Mouse (Mus musculus) liver, embryonic 12.5 days (tissue): ENCODE data around the gene Gm3880. TPM values are rescaled to one million over a fixed set of nuclear protein-coding genes. Genes with fewer than 3 reads are reported as not detected.
"Not testable (repeated sequence)": the region's sequence is repeated elsewhere in the genome, so short reads cannot be mapped to it uniquely, and the experiment has no call there.

Experiments used
- ATAC-seq: fragments of 200-750 bp; cut with Nextera tagmentation; 2 replicates; pipeline ENCODE4 v1.8.0; 2017; ENCODE audit warnings: moderate number of reproducible peaks, mild to moderate bottlenecking, moderate library complexity
- H3K27ac ChIP-seq: fragments of 300-500 bp; sonication (generic); 2 replicates; pipeline ENCODE4 v1.5.1; 2016; ENCODE audit warnings: mild to moderate bottlenecking
- H3K27me3 ChIP-seq: fragments of 300-500 bp; sonication (generic); replicated peaks from 2 replicates; pipeline ENCODE4 v1.6.1; 2016; ENCODE audit warnings: mild to moderate bottlenecking, moderate library complexity
- H3K36me3 ChIP-seq: fragments of 300-500 bp; sonication (generic); 2 replicates; pipeline ENCODE4 v1.6.1; 2016; ENCODE audit warnings: mild to moderate bottlenecking, moderate library complexity
- H3K4me1 ChIP-seq: fragments of 300-500 bp; sonication (generic); 2 replicates; pipeline ENCODE4 v1.6.1; 2016
- H3K4me2 ChIP-seq: fragments of 300-500 bp; sonication (generic); 2 replicates; pipeline ENCODE4 v1.6.1; 2016; ENCODE audit warnings: mild to moderate bottlenecking, moderate library complexity
- H3K4me3 ChIP-seq: fragments of 300-500 bp; sonication (generic); 2 replicates; pipeline ENCODE4 v1.5.1; 2016; ENCODE audit warnings: mild to moderate bottlenecking, moderate library complexity
- H3K9ac ChIP-seq: fragments of 300-500 bp; sonication (generic); 2 replicates; pipeline ENCODE4 v1.6.1; 2016; ENCODE audit warnings: mild to moderate bottlenecking, moderate library complexity
- H3K9me3 ChIP-seq: fragments of 300-500 bp; sonication (generic); replicated peaks from 2 replicates; pipeline ENCODE4 v1.6.1; 2016; ENCODE audit warnings: mild to moderate bottlenecking, moderate library complexity
- WGBS: fragments of 180-500 bp; shearing (Covaris S2); methylation state at CpG from one replicate; pipeline ENCODE4 v1.1.7; 2016; ENCODE audit not compliant: insufficient replicate concordance; 5-methylcytosine and 5-hydroxymethylcytosine counted together
- polyA plus RNA-seq: library from polyadenylated mRNA; unstranded; fragments of >200 nt; fragmentation: Nextera tagmentation; extraction: Ambion mirVana; gene quantifications from 2 replicates; pipeline ENCODE4 v1.2.1, GENCODE M21; 2016

The Gm3880 gene
- not detected in 2 replicates for polyA plus RNA-seq

DNA sequence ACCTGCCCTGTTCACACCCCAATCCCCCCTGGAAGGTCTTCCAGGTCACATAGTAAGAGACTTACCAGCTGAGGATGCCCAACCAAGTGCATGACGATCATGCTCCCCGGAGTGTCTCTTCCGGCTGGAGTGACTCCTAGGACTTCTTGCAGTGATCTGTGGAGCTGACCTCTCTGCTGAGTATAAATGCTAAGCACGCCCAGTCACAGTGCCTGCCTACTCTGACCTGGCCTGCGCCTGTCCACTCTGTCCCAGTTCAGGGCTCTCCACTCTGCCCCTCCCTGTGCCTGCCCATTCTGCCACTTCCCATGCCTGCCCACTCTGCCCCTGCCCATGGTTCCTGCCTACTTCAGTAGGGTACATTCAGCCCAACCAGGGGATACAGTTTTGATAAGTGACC is at the start of gene Gm3880:
Gene Gm3880, minus strand, starts transcription at position 101 of the 400 bp plus-strand sequence.
- not testable (repeated sequence) for H3K27me3 ChIP-seq, H3K4me3 ChIP-seq, H3K27ac ChIP-seq, H3K9ac ChIP-seq, ATAC-seq, H3K36me3 ChIP-seq, H3K9me3 ChIP-seq, H3K4me1 ChIP-seq, H3K4me2 ChIP-seq
- WGBS, result 75% methylated on average over 5 of the region's 5 CpGs

DNA sequence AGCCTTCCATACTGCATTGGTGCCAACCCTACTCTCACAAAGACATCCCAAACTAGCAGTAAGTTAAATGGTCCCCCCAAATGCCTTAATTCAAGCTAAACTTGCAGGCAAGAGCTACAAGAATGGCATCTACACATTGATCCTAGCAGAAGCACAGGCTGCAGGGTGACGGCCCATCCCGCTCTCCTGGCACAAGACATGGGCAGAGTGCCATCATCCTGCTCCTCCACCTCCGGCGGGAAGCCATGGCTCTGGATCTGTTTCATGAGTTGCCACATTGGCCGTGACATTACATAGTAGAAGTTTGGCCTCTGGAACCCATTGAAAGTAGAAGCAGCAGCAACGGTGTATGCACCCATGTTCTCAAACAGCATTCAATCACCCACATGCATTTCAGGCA is 37.5 kb upstream of the Gm3880 start:
- H3K9me3 ChIP-seq, H3K4me1 ChIP-seq, H3K36me3 ChIP-seq, H3K4me3 ChIP-seq, H3K9ac ChIP-seq, H3K27me3 ChIP-seq, H3K27ac ChIP-seq, ATAC-seq, H3K4me2 ChIP-seq: not testable (repeated sequence)
- 79% methylated on average over 6 of the region's 6 CpGs for WGBS

- ATAC-seq, H3K27me3 ChIP-seq, H3K4me1 ChIP-seq, H3K4me2 ChIP-seq, H3K4me3 ChIP-seq, H3K27ac ChIP-seq, H3K9ac ChIP-seq, H3K9me3 ChIP-seq, H3K36me3 ChIP-seq: not testable (repeated sequence)
- WGBS, result 69% methylated on average over 8 of the region's 10 CpGs
Measured at GRCm38 (mm10) chrX:102707535-102707934, 20.8 kb upstream of the Gm3880 start, which contains the start of the genes Gm9112 and Dmrtc1b. TSS of gene Gm9112 (minus strand) at chrX:102707635. TSS of gene Dmrtc1b (plus strand) at chrX:102707865.

GRCm38 (mm10) chrX:102700636-102701035 is 13.9 kb upstream of the Gm3880 start:
- not testable (repeated sequence) for H3K4me2 ChIP-seq, ATAC-seq, H3K27ac ChIP-seq, H3K9ac ChIP-seq, H3K4me3 ChIP-seq, H3K4me1 ChIP-seq, H3K27me3 ChIP-seq, H3K36me3 ChIP-seq, H3K9me3 ChIP-seq
- WGBS, result 53% methylated on average over 3 of the region's 3 CpGs

DNA sequence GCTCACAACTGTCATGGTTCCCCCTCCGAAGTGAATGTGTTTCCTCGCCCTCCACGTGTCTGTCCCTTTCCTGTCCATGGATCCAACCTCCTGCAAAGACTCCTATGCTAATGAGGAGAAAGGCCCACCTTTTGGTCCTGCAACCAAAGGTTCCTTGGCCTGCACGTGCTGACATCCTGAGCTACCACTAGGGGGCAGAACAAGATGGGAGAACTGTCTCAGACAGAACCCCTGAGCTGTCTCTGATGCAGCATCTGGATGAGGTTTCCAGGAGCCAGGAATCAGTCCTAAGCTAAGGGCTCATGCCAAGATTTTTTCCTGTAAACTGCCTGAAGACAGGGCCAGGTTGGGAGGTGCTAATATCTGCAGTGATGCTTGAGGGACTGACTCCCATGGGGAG is 2.5 kb upstream of the Gm3880 start:
- 11% methylated on average over 4 of the region's 4 CpGs for WGBS
- H3K36me3 ChIP-seq, H3K27ac ChIP-seq, H3K4me2 ChIP-seq, H3K27me3 ChIP-seq, H3K9me3 ChIP-seq, H3K4me3 ChIP-seq, H3K4me1 ChIP-seq, ATAC-seq, H3K9ac ChIP-seq: not testable (repeated sequence)

DNA sequence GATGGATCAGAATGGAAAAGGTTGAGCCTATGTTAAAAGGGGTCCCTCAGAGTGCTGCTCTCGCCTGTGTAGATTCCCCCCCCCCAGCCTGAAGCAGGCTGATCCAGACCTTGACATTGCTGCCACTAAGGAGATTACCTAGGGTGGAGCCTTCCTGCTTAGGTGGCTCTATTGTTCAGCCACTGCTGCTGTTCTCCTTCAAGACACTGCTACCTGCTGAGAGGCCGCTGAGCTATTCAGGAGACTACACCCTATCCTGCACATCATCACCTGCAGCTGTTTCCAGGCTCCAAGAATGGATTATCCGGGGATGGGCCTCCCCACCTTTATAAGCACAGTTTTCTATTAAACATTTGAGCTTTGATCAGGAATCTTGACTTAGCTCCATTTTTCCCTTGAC is 2.1 kb downstream of the Gm3880 start:
- not testable (repeated sequence) for H3K27me3 ChIP-seq, H3K27ac ChIP-seq, H3K4me2 ChIP-seq, H3K4me1 ChIP-seq, H3K4me3 ChIP-seq, H3K9ac ChIP-seq, H3K36me3 ChIP-seq, ATAC-seq, H3K9me3 ChIP-seq
- WGBS, result 37% methylated on average over 3 of the region's 3 CpGs

GRCm38 (mm10) chrX:102666641-102667040 is 20.1 kb downstream of the Gm3880 start:
- Histone ChIP-seq H3K9me3 (no peaks in the 10 kb centered on the region), H3K4me1 (no peaks in the 10 kb centered on the region), H3K9ac (no peak overlapping the region), H3K27me3 (0 out of 2 replicates have a peak, but pooled peaks cover 9% of the 10 kb centered on the region), H3K4me2 (no peak overlapping the region), H3K36me3 (no peaks in the 10 kb centered on the region), H3K4me3 (no peak overlapping the region), H3K27ac (no peak overlapping the region)
- 59% methylated on average over 2 of the region's 2 CpGs for WGBS
- no peak for ATAC-seq

GRCm38 (mm10) chrX:102660712-102661111 is 26.1 kb downstream of the Gm3880 start:
- Histone ChIP-seq H3K36me3 (no peaks in the 10 kb centered on the region), H3K9me3 (no peaks in the 10 kb centered on the region), H3K27me3 (no peaks in the 10 kb centered on the region), H3K4me3 (no peak overlapping the region), H3K4me1 (no peaks in the 10 kb centered on the region), H3K4me2 (no peak overlapping the region), H3K9ac (no peak overlapping the region), H3K27ac (no peak overlapping the region)
- 11% methylated on average over 3 of the region's 3 CpGs for WGBS
- ATAC-seq, result no peak

GRCm38 (mm10) chrX:102645691-102646090 is 41.1 kb downstream of the Gm3880 start:
- H3K4me3 ChIP-seq, result no peak overlapping the region
- ATAC-seq, result no peak
- H3K4me1 ChIP-seq, result no peaks in the 10 kb centered on the region
- peaks cover 29% of the 10 kb centered on the region for H3K27me3 ChIP-seq
- no peak overlapping the region for H3K27ac ChIP-seq
- 83% methylated on average over 1 of the region's 1 CpGs for WGBS
- no peak overlapping the region for H3K9ac ChIP-seq
- no peaks in the 10 kb centered on the region for H3K36me3 ChIP-seq
- H3K9me3 ChIP-seq, result no peaks in the 10 kb centered on the region
- H3K4me2 ChIP-seq, result no peak overlapping the region

GRCm38 (mm10) chrX:102645146-102645545 is 41.6 kb downstream of the Gm3880 start:
- Histone ChIP-seq H3K4me1 (no peaks in the 10 kb centered on the region), H3K36me3 (no peaks in the 10 kb centered on the region), H3K9ac (no peak overlapping the region), H3K9me3 (no peaks in the 10 kb centered on the region), H3K27me3 (peaks cover 29% of the 10 kb centered on the region), H3K27ac (no peak overlapping the region), H3K4me3 (peak overlapping the region; percentile 59; the same call in 1 of the 2 replicates), H3K4me2 (peak overlapping the region; percentile 71)
- no peak for ATAC-seq
- 46% methylated on average over 6 of the region's 6 CpGs for WGBS

- H3K27me3 ChIP-seq, result peaks cover 29% of the 10 kb centered on the region
- WGBS, result 11% methylated on average over 8 of the region's 8 CpGs
- peak overlapping the region; percentile 71 for H3K4me2 ChIP-seq
- no peaks in the 10 kb centered on the region for H3K4me1 ChIP-seq
- no peaks in the 10 kb centered on the region for H3K36me3 ChIP-seq
- peak overlapping the region; percentile 59 for H3K4me3 ChIP-seq
- no peak overlapping the region; the same call in 1 of the 2 replicates for H3K9ac ChIP-seq
- no peaks in the 10 kb centered on the region for H3K9me3 ChIP-seq
- H3K27ac ChIP-seq, result no peak overlapping the region
- ATAC-seq, result peak; percentile 54; the same call in 1 of the 2 replicates
Measured at GRCm38 (mm10) chrX:102644573-102644951, 42.2 kb downstream of the Gm3880 start.

DNA sequence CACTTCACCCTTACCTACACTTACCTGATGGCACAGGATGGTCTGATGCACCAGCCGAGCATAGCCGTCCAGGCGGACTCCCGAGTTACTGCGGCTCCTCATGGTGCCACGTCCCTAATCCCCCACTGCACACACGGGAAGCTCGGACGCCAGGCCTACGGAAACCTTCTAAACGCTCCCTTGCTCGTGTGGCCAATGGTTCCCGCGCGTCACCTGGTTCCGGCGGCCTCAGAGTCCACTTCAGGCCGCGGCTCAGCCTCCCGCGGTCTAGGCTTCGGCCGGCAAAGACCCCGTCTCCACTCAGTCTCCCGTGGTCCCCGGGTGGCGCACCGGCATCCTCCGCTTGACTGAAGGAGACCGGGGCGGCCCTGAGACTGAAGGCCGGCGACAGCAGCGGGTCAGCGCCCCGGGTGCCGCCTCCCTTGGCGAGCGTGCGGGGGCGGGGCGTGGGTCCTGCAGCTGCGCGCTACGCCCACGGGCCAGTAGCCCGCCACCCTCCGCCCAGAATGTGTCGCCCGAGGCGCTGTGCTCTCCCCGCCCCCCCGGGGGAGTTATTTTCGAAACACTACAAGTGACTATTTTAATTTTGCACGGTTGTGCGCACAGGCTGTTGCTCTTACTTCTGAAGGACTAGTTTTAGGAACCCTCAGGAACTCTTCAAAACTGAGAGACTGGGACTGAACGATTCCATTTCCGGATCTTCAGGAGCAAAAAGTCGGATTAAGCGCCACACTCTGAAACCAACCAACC is 42.8 kb downstream of the Gm3880 start, which contains the start of gene Phka1:
Gene Phka1, minus strand, starts transcription at position 424 of the 750 bp plus-strand sequence.
- H3K9me3 ChIP-seq, result no peaks in the 10 kb centered on the region
- no peaks in the 10 kb centered on the region for H3K4me1 ChIP-seq
- H3K4me2 ChIP-seq, result peak within 1 kb of the TSS; percentile 71
- H3K27me3 ChIP-seq, result peaks cover 29% of the 10 kb centered on the region
- H3K9ac ChIP-seq, result peak within 1 kb of the TSS; percentile 50; the same call in 1 of the 2 replicates
- peak; percentile 84 for ATAC-seq
- 7% methylated on average over 51 of the region's 60 CpGs for WGBS
- H3K27ac ChIP-seq, result no peak within 1 kb of the TSS
- no peaks in the 10 kb centered on the region for H3K36me3 ChIP-seq
- H3K4me3 ChIP-seq, result peak within 1 kb of the TSS; percentile 59
